Mouse (Mus musculus) kidney, embryonic 16.5 days (tissue): ENCODE results near the gene Rdm1. TPM values are rescaled to one million over a fixed set of nuclear protein-coding genes. Genes with fewer than 3 reads are reported as not detected.
"Not testable (repeated sequence)": the region's sequence is repeated elsewhere in the genome, so short reads cannot be mapped to it uniquely, and the experiment has no call there.

Experiments
- ATAC-seq: fragments of 200-750 bp; cut with Nextera tagmentation; 2 replicates; pipeline ENCODE4 v1.8.0; 2017; ENCODE audit warnings: moderate TSS enrichment; ENCODE audit not compliant: low FRiP score, low TSS enrichment
- H3K27ac ChIP-seq: fragments of 300-500 bp; sonication (generic); 2 replicates; pipeline ENCODE4 v1.5.1; 2014; ENCODE audit warnings: low read length
- H3K27me3 ChIP-seq: fragments of 300-500 bp; sonication (generic); 2 replicates; pipeline ENCODE4 v1.6.1; 2014; ENCODE audit warnings: low read length, control low read depth, mixed read lengths; ENCODE audit not compliant: insufficient read depth
- H3K36me3 ChIP-seq: fragments of 300-500 bp; sonication (generic); 2 replicates; pipeline ENCODE4 v1.6.1; 2014; ENCODE audit warnings: low read length, control low read depth, mixed read lengths; ENCODE audit not compliant: insufficient read depth
- H3K4me1 ChIP-seq: fragments of 300-500 bp; sonication (generic); 2 replicates; pipeline ENCODE4 v1.6.1; 2014; ENCODE audit warnings: low read length, control low read depth, mixed read lengths; ENCODE audit not compliant: insufficient read depth
- H3K4me2 ChIP-seq: fragments of 300-500 bp; sonication (generic); replicated peaks from 2 replicates; pipeline ENCODE4 v1.6.1; 2014; ENCODE audit warnings: low read depth, low read length
- H3K4me3 ChIP-seq: fragments of 300-500 bp; sonication (generic); 2 replicates; pipeline ENCODE4 v1.5.1; 2014; ENCODE audit warnings: mild to moderate bottlenecking, low read length
- H3K9ac ChIP-seq: fragments of 300-500 bp; sonication (generic); replicated peaks from 2 replicates; pipeline ENCODE4 v1.6.1; 2014; ENCODE audit warnings: low read length
- H3K9me3 ChIP-seq: fragments of 300-500 bp; sonication (generic); 2 replicates; pipeline ENCODE4 v1.6.1; 2016; ENCODE audit warnings: low read length, control low read depth
- WGBS: fragments of 180-500 bp; shearing (Covaris S2); extraction: QIAGEN DNeasy Blood & Tissue Kit; methylation state at CpG from one replicate; pipeline ENCODE4 v1.1.7; 2014; 5-methylcytosine and 5-hydroxymethylcytosine counted together
- polyA plus RNA-seq: library from polyadenylated mRNA; unstranded; fragments of >200 nt; fragmentation: Nextera tagmentation; extraction: Ambion mirVana; gene quantifications from 2 replicates; pipeline ENCODE4 v1.2.1, GENCODE M21; 2015

Rdm1 gene
- polyA plus RNA-seq, 1 experiment from 2014 or later, result 43.1 TPM

DNA sequence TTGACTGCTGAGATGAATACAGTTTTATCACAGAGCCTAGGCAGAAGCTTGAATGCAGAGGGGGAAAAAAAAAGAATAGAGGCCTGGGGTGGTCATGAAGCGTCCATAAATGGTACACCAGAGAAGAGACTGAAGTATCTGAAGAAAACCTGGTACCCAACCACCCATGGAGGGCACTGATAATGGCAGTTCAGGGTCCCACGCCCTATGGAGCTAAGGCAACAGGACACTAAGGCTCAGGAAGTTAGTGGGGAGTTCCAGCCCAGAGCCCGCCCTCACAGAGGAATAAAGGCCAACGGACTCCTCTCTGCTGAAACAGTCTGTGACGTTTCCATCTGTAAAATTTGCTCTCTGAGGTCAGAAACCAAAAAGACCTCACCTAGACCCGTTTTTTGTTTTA lies 11.6 kb upstream of the Rdm1 start:
- Histone ChIP-seq H3K27ac (no peak overlapping the region), H3K9ac (no peak overlapping the region), H3K36me3 (no peaks in the 10 kb centered on the region), H3K4me2 (no peak overlapping the region), H3K27me3 (no peaks in the 10 kb centered on the region), H3K4me3 (no peak overlapping the region), H3K4me1 (peaks cover 12% of the 10 kb centered on the region), H3K9me3 (no peaks in the 10 kb centered on the region)
- 70% methylated on average over 6 of the region's 6 CpGs for WGBS
- ATAC-seq, result no peak

DNA sequence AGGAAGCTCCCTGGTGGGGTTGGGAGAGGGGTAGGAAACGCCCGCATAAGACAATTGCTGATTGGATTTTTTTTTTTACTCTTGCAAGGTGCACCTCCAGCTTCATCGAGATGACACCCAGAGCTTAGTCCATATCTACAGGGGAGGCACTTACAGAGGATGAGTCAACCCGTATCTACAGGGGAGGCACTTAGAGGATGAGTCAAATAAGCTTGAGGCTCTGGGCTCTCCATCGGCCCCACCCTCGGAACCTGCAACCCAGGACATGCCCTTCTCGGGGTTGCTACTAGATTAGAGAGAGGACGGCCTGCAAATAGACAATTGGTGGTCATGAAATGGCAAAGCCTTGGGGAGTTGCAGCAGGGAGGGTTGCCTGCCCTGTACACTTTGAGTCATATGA lies 10.9 kb upstream of the Rdm1 start:
- no peak overlapping the region for H3K9ac ChIP-seq
- 88% methylated on average over 8 of the region's 8 CpGs for WGBS
- no peaks in the 10 kb centered on the region for H3K9me3 ChIP-seq
- H3K36me3 ChIP-seq, result no peaks in the 10 kb centered on the region
- no peaks in the 10 kb centered on the region for H3K27me3 ChIP-seq
- H3K4me1 ChIP-seq, result peaks cover 6% of the 10 kb centered on the region; the same call in 1 of the 2 replicates
- H3K4me3 ChIP-seq, result no peak overlapping the region
- no peak overlapping the region for H3K27ac ChIP-seq
- no peak for ATAC-seq
- H3K4me2 ChIP-seq, result no peak overlapping the region

DNA sequence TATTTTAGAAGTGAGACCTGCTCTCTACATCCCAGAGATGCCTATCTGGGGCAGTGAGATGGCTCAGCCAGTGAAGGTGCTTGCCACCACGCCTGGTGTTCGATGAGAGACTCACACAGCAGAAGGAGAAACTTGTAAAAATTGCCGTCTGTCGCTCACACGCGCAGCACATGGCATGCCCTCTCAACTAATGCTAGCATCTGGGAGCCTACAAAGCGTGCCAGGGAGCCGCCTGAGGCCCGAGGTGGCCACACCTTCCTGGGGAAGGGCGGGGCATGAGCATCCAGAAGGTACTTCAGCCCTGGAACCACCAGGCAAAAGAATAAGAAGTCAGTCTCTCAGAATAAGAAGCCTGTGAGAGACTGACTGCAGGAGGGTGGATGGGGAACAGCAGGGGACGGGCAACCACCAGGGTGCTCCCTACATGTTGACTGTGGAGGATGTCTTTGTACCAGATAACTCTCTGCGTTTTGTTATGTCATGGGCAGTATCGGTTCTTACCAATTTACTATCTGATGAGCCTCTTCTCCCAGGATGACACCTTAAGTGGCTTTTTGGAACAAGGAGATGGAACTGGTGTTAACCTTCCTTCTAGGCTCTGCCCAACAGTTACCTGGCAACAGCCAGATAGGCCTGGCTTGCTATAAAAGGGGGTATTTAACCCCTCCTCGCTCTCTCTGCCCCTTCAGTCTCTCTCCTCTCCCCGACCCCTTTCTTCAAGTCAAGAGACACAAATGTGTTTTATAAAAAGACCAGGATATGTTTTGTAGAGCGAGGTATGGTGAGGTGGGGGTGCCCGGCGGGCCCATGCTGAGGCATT lies 9.8 kb upstream of the Rdm1 start:
- no peak for ATAC-seq
- Histone ChIP-seq H3K9ac (no peak overlapping the region), H3K4me2 (no peak overlapping the region)

DNA sequence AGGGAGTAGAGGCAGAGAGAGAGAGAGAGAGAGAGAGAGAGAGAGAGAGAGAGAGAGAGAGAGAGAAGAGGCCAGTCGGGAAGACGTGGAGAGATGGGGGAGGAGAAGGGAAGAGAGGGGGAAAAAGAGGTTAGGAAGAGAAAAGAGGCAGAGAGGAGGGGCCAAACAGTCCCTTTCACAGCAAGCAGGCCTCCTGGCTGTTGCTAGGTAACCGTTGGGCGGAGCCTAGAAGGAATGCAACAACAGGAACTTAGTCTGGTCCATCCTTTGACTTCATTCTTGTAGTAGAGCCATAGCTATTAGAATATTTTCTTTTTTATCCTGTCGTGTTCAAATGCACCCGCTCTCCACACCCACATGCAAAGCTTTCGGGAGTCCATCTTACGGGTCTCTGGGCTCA lies 9.1 kb upstream of the Rdm1 start:
- Histone ChIP-seq H3K27me3 (no peaks in the 10 kb centered on the region), H3K9me3 (no peaks in the 10 kb centered on the region), H3K4me2 (peak overlapping the region; percentile 25; the same call in 1 of the 2 replicates), H3K9ac (no peak overlapping the region), H3K4me3 (no peak overlapping the region), H3K27ac (no peak overlapping the region), H3K36me3 (no peaks in the 10 kb centered on the region), H3K4me1 (peaks cover 6% of the 10 kb centered on the region; the same call in 1 of the 2 replicates)
- ATAC-seq, result peak; percentile 63; the same call in 1 of the 2 replicates
- WGBS, result 15% methylated on average over 8 of the region's 8 CpGs

More for the DNA sequence above, 9.8 kb upstream of the Rdm1 start:
- Histone ChIP-seq H3K27me3 (no peaks in the 10 kb centered on the region), H3K4me1 (peaks cover 6% of the 10 kb centered on the region; the same call in 1 of the 2 replicates), H3K4me3 (no peak overlapping the region), H3K9me3 (no peaks in the 10 kb centered on the region), H3K36me3 (no peaks in the 10 kb centered on the region), H3K27ac (no peak overlapping the region)
- WGBS, result 25% methylated on average over 18 of the region's 18 CpGs

DNA sequence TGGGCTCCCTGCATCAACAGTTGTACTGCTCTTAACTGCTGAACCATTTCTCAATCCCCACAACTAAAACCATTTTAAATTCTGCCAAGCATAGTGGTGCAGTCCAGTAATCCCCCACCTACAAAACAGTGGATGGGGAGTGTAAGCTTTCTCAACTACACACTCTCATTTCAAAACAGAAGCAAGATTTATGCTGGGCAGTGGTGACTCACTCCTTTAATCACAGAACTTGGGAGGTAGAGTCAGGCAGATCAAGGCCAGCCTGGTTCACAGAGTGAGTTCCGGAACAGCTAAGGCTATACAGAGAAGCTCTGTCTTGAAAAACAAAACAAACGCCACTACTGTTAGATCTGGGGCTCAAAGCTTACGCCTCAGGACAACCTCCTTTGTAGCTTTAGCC lies 8.4 kb upstream of the Rdm1 start:
- H3K27me3 ChIP-seq, result no peaks in the 10 kb centered on the region
- ATAC-seq, result no peak
- peaks cover 6% of the 10 kb centered on the region; the same call in 1 of the 2 replicates for H3K4me1 ChIP-seq
- 80% methylated on average over 3 of the region's 3 CpGs for WGBS
- H3K36me3 ChIP-seq, result no peaks in the 10 kb centered on the region
- no peak overlapping the region for H3K9ac ChIP-seq
- no peak overlapping the region for H3K4me2 ChIP-seq
- no peak overlapping the region for H3K27ac ChIP-seq
- no peak overlapping the region for H3K4me3 ChIP-seq
- no peaks in the 10 kb centered on the region for H3K9me3 ChIP-seq

DNA sequence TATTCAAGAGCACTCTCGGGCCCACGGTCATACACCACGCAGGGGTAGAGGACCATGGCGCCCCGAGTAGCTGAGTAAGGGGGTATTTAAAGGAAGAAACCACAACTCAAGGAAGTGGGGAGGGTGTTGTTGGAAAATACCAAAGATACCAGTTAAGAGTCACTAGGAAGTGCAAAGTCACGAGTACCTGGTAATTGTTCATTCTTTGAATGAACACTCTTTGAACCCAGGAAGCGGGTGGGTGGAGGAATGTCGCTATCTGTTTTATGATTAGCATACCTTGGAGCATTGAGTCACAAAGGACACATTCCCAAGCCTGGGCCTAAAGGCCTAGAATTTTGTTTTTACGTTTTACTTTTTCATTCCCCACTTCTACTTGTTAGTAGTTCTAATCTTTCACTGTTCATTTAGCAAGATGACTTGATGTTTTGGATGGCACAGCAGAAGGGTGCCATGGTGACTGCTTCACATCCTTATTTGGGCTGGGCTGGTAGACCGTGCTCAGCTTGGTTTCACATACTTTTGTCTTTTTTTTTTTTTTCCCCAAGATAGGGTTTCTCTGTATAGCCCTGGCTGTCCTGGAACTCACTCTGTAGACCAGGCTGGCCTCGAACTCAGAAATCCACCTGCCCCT lies 6.9 kb upstream of the Rdm1 start:
- not testable (repeated sequence) for H3K9ac ChIP-seq, H3K4me1 ChIP-seq, H3K36me3 ChIP-seq, H3K4me2 ChIP-seq, H3K4me3 ChIP-seq, ATAC-seq, H3K27me3 ChIP-seq, H3K27ac ChIP-seq, H3K9me3 ChIP-seq
- WGBS, result 74% methylated on average over 11 of the region's 11 CpGs

DNA sequence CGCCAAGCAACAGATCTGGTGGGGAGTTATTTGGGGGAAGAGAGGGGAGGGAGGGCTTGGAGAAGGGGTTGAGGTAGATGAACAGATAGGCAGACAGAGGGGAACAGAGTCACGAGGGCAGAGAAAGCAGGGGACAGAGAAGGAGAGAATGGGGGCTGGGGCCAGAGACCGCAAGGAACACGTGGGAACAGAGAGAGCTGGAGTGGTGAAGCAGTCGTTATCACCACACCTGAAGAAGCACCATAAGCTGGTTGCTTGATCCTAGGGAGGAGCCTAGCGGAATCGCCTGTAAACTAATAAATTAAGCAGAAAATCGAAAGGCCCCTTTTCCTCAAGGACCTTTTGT lies 373 bp upstream of the Rdm1 start:
- H3K27me3 ChIP-seq, result no peaks in the 10 kb centered on the region
- no peaks in the 10 kb centered on the region for H3K9me3 ChIP-seq
- peaks cover 6% of the 10 kb centered on the region; the same call in 1 of the 2 replicates for H3K4me1 ChIP-seq
- 1% methylated on average over 8 of the region's 8 CpGs for WGBS
- H3K9ac ChIP-seq, result peak overlapping the region; percentile 78
- peak overlapping the region; percentile 80 for H3K4me2 ChIP-seq
- no peaks in the 10 kb centered on the region for H3K36me3 ChIP-seq
- ATAC-seq, result peak; percentile 11; the same call in 1 of the 2 replicates
- peak overlapping the region; percentile 100 for H3K27ac ChIP-seq
- peak overlapping the region; percentile 51 for H3K4me3 ChIP-seq

DNA sequence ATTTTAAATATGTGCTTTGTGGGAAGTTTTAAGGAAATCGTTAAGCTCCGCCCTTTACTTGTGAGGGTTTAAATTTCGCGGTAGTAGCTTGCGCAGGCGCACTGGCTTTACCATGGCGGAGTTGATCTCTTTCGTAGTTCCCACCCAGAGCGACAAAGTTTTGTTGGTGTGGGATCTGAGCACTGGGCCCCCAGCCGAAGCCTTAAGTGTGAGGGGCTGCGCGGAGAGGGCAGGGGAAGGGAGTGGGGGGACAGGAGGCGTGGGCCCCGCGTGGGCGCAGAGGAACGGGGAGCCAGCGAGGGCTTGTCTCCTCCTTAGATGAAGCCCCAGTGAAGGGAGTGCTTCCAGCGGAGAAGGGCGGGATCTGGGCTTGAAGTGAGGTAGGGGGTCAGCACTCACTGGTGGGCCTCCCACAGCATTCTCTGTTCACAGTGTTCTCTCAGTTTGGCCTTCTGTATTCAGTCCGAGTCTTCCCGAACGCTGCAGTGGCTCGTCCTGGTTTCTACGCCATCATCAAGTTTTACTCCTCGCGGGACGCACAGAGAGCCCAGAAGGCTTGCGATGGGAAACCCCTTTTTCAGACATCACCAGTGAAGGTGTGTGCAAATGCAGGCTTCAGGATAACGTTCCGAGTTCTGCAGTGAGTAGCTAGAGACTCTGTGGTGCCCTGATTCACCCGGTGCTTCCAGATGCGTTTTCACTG lies 1.0 kb downstream of the Rdm1 start:
- Histone ChIP-seq H3K9me3 (no peaks in the 10 kb centered on the region), H3K36me3 (no peaks in the 10 kb centered on the region), H3K27me3 (no peaks in the 10 kb centered on the region), H3K4me1 (peaks cover 6% of the 10 kb centered on the region; the same call in 1 of the 2 replicates), H3K9ac (peak overlapping the region; percentile 94), H3K27ac (peak overlapping the region; percentile 100), H3K4me3 (peak overlapping the region; percentile 66), H3K4me2 (peak overlapping the region; percentile 80)
- under 1% methylated on average over 33 of the region's 33 CpGs for WGBS
- ATAC-seq, result peak; percentile 53

DNA sequence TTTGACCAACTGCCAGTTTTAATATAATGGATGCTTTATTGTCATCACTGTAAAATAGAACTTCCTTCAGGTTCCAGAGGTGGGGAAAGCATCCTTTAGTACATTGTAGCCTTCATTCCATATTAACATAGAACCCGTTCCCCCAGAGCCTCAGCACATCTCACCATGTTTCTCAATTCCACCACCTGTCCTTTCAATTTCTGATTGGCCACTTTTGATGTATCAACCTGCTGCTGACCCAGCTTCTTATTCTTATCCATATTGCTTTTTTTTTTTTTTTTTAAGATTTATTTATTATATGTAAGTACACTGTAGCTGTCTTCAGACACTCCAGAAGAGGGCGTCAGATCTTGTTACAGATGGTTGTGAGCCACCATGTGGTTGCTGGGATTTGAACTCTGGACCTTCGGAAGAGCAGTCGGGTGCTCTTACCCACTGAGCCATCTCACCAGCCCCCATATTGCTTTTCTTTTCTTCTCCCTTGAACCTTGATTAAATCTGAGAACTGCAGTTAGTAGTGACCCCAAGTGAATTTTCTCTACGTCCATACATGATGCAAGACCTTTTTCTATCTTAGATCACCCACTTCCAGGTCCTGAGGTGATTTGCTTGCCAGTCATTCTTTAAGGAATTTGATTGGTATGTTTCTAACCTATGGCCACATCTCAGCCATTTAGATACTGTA lies 1.9 kb downstream of the Rdm1 start:
- H3K36me3 ChIP-seq, ATAC-seq, H3K27ac ChIP-seq, H3K9ac ChIP-seq, H3K9me3 ChIP-seq, H3K27me3 ChIP-seq, H3K4me1 ChIP-seq: not testable (repeated sequence)
- 0 out of 2 replicates have a peak overlapping the region, but pooled peaks have one; percentile 15 for H3K4me3 ChIP-seq
- H3K4me2 ChIP-seq, result peak overlapping the region; percentile 80
- 73% methylated on average over 4 of the region's 5 CpGs for WGBS
